Mouse (Mus musculus): ENCODE results near the gene Olfr203.
"Not testable (repeated sequence)": the region's sequence is repeated elsewhere in the genome, so short reads cannot be mapped to it uniquely, and the experiment has no call there.

Olfr203 gene

DNA sequence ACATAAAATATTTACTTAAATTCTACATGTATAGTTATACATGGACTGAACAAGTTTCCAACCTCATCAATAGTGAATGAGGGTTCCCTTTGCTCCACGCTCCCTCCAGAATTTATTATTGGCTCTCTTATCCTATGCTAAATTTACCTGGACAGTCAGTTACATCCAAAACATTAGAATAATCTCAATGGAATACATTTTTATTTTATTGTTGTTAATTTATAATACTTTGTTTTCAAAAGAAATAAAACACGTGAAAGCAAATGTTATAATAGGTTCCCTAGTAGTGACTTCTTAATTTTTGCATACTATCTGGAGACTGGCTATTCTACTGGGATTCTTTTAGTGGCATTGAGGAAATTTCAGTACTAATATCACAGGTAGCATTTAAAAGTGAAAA lies at the start of gene Olfr203:
Olfr203 (plus strand) TSS at position 301 of the 400 bp plus-strand sequence.
- no peak for DNase-seq

DNA sequence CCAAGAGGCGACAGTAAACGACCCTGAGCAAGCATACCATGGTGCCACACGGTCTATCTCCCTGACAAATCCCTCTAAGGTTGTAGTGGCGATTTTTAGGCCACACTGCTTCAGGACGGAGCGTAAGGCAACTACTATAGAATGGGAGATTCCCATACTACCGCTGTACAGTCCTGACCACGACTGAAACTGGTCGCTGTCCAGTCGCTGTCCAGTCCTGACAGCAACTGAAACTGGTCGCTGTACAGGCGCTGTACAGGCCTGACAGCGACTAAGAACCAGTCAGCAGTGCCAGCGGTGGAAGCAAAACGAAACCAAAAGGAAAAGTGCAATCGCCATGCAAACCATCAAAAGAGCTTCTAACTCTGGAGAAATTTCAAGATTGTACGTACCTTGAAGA lies 49.0 kb upstream of the Olfr203 start:
- no peak for DNase-seq

DNA sequence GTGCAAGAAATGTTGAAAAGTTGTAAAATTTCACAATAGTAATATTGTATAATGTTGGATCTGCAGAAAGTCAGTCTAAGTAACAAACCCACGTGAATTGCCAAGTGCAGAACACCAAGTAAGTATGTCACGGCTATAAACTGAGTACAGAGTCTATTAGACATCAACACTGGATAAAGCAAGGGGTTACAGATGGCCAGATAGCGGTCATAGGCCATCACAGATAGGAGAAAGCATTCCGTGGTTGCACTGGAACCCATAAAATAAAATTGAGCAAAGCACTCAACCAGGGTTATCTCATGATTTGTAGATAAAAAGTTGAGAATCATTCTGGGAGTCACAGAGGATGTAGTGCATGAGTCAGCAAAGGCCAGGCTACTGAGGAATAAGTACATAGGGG lies 29.6 kb upstream of the Olfr203 start:
- DNase-seq, result not testable (repeated sequence)

DNA sequence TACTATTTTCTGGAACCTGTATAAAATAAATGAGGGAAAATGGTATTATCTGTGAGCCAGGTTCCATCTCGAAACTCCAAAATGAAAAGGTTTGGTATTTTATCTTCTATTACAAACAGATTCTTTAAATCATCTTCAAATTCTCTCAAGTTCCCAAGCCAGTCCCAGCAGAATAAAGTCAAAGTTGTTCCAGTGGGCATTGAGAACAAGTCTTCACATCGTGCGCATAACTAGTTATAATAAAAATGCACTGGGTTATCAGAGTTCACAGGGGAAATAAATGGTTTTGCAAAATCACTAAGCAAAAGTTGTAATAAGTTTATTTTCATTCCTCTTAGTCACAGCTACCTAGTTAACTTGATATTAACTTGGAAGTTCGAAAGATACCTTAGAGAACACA lies 26.1 kb upstream of the Olfr203 start, which contains the start of gene Olfr201:
Olfr201 (minus strand) TSS at position 101 of the 400 bp plus-strand sequence.
- not testable (repeated sequence) for DNase-seq

DNA sequence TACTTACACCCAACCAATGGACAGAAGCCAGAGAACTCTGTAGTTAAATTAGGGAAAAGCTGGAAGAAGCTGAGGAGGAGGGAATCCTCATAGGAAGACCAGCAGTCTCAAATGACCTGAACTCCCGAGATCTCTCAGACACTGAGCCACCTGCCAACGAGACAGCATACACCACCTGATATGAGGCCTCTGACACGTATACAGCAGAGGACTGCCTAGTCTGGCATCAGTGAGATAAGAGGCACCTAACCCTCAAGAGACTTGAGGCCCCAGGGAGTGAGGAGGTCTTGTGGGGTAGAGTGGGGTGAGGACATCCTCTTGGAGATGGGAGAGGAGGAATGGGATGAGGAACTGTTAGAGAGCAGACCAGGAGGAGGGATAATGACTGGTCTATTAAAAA lies 18.1 kb upstream of the Olfr203 start:
- DNase-seq, result no peak

DNA sequence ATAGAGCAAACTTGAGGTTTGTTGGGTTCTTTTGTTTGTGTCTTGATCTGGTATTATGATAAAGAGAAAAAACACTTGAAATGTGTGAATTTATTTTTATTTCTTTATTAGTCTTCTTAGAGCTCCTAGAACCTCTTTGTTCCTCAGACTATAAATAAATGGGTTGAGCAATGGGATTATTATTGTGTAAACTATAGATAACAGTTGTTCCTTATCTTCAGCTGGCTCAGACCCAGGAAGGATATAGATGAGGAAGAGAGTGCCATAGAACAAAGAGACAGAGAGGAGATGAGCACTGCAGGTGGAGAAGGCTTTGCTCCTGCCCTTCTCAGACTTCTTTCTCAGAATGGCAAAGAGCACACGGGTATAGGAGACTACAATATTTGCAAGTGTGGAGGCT lies 15.2 kb upstream of the Olfr203 start:
- no peak for DNase-seq

DNA sequence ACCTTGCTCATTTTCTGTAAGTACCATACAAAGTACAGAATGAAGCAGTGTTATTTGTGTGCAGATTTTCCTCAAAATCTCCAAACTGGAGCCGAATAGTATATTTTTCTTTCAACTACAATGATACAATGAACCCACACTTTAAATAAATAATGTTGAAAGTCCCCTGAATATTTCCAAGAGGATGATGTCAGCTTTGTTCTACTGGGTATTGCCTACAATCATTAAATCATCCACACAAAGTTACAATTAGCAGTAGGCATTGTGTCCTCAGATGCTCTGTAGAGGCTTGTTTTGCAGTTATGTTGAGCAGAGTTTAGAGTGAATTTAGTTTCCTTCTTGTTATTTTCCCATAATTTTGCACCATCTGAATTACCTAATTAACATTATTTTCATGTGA lies 12.0 kb upstream of the Olfr203 start, which contains the start of gene Olfr202:
Olfr202 (minus strand) TSS at position 101 of the 400 bp plus-strand sequence.
- no peak for DNase-seq

DNA sequence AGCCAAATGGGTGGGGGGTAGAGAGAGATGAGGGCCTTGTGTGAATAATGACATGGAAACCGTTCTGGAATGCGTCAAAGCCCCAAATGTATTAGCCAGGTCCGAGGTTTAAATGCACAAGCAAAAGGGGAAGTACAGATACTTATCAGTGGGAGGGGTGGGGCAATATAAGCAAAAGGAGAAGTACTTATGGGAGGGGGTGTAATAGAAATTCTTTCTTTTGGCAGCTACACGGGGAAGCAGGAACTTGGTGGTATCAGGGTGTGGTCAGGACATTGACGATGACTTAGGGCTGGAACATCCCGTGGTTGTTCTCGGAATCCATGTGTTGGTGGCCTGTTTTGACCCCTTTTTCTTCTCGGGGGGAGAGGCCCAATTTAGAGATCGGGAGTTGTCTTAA lies 11.1 kb upstream of the Olfr203 start:
- DNase-seq, result not testable (repeated sequence)

DNA sequence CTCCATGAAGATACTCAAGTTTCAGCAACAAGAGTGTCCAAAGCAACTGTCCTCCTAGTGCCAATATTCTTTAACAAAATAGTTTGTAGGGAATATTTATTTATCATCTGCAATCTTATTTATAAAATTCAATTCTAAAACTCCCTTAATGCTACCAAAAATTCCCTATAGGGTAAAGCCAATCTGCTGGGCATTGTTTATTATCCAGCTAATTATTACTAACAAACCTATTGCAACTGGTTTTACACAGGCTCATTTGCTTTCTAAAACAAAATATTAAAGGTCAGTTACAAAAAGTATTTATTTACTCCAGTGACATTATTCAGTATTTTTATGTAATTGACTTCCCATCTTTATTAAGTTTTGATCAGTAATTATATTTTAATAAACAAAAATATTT lies 19.5 kb downstream of the Olfr203 start, which contains the start of gene Olfr204:
Olfr204 (minus strand) TSS at position 101 of the 400 bp plus-strand sequence.
- no peak for DNase-seq

DNA sequence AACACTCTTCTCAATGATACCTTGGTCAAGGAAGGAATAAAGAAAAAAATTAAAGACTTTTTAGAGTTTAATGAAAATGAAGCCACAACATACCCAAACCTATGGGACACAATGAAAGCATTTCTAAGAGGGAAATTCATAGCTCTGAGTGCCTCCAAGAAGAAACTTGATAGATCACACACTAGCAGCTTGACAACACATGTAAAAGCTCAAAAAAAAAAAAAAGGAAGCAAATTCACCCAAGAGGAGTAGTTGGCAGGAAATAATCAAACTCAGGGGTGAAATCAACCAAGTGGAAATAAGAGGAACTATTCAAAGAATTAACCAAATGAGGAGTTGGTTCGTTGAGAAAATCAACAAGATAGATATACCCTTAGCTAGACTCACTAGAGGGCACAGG lies 24.6 kb downstream of the Olfr203 start:
- DNase-seq, result not testable (repeated sequence)

DNA sequence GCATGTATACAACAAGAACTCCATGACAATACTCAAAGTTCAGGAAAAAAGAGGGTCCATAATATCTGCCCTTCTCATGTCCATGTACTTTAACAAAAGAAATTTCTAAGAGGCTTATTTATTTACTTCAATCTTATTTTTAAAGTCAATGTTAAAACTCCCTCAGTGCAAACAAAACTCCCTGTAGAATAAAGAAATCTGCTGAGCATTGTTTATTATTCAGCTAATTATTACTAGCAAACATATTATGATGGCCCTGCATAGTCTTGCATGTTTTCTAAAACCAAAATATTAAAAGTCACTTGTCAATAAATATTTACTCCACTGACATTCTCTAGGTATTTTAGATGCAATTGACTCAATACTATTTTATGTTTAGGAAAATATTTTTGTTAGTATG lies 32.4 kb downstream of the Olfr203 start, which contains the start of gene Olfr205:
Olfr205 (minus strand) TSS at position 101 of the 400 bp plus-strand sequence.
- DNase-seq, result no peak

DNA sequence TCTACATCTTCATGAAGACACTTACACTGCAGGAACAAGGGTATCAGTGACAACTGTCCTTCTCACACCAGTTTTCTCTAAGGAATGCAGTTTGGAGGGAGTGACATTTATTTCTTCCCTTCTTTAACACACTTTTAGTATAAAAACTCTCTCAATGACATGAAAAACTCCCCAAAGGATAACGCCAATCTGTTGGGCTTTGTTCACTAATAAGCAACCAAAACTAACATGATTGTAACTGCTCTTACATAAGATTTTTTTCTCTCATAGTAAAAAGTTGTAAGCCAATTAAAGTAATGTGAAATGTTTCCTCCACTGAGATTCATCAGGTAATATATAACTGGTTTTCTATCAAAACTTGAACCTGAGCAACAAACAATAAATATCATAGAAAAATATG lies 50.5 kb downstream of the Olfr203 start, which contains the start of gene Olfr206:
Olfr206 (minus strand) TSS at position 101 of the 400 bp plus-strand sequence.
- no peak for DNase-seq

Data from cerebellum, postnatal 10 days (tissue).